Mouse (Mus musculus) small intestine, adult 2 months (tissue): ENCODE measurements around the gene Ktn1. TPM values are rescaled to one million over a fixed set of nuclear protein-coding genes. Genes with fewer than 3 reads are reported as not detected.

ENCODE experiments used
- H3K27ac ChIP-seq: fragments of 200-500 bp; 2 replicates; pipeline ENCODE4 v1.5.1; 2012; ENCODE audit warnings: low read depth, low read length, control low read depth, inconsistent platforms; ENCODE audit not compliant: insufficient read depth
- H3K27me3 ChIP-seq: fragments of 200-500 bp; 2 replicates; pipeline ENCODE4 v1.6.1; 2012; ENCODE audit warnings: mild to moderate bottlenecking, moderate library complexity, low read length, inconsistent platforms; ENCODE audit not compliant: control insufficient read depth, insufficient read depth
- H3K36me3 ChIP-seq: fragments of 200-500 bp; 2 replicates; pipeline ENCODE4 v1.6.1; 2012; ENCODE audit warnings: mild to moderate bottlenecking, low read length, control low read depth, inconsistent platforms; ENCODE audit not compliant: control insufficient read depth, insufficient read depth
- H3K4me1 ChIP-seq: fragments of 200-500 bp; 2 replicates; pipeline ENCODE4 v1.6.1; 2012; ENCODE audit warnings: low read length, inconsistent platforms, mixed read lengths; ENCODE audit not compliant: control insufficient read depth, insufficient read depth, insufficient read length
- H3K4me3 ChIP-seq: fragments of 200-500 bp; 2 replicates; pipeline ENCODE4 v1.5.1; 2012; ENCODE audit warnings: low read depth, mild to moderate bottlenecking, control low read depth, inconsistent platforms, low read length, moderate library complexity
- CTCF ChIP-seq: fragments of 200-500 bp; IDR thresholded peaks from 2 replicates; pipeline ENCODE4 v1.5.1; 2012; ENCODE audit warnings: low read depth, mild to moderate bottlenecking, control low read depth, inconsistent platforms, low read length, moderate library complexity, mixed read lengths; ENCODE audit not compliant: insufficient replicate concordance, insufficient read length; ENCODE audit errors: extremely low read depth
- POLR2A ChIP-seq: fragments of 200-500 bp; IDR thresholded peaks from 2 replicates; pipeline ENCODE4 v1.6.1; 2012; ENCODE audit warnings: low read depth, mild to moderate bottlenecking, control low read depth, inconsistent platforms, low read length, moderate library complexity
- WGBS: fragments of 180-500 bp; shearing (Covaris S2); methylation state at CpG from one replicate; pipeline ENCODE4 v1.1.7; 2018; 5-methylcytosine and 5-hydroxymethylcytosine counted together
- polyA plus RNA-seq: library from polyadenylated mRNA; depleted of rRNA; stranded (reverse); fragments of >200 nt; gene quantifications from 2 replicates; pipeline ENCODE4 v1.2.3, GENCODE M21; 2012

The Ktn1 gene
- polyA plus RNA-seq, 1 experiment: 1.6 TPM

- no peaks in the 10 kb centered on the region for H3K36me3 ChIP-seq
- H3K4me3 ChIP-seq: no peak overlapping the region
- no peak for TF ChIP-seq CTCF
- no peak for TF ChIP-seq POLR2A
- WGBS: 81% methylated on average over 5 of the region's 5 CpGs
- H3K27me3 ChIP-seq: no peaks in the 10 kb centered on the region
- H3K4me1 ChIP-seq: no peaks in the 10 kb centered on the region
- no peak overlapping the region for H3K27ac ChIP-seq
Observed at GRCm38 (mm10) chr14:47627360-47627759, 20.9 kb upstream of the Ktn1 start.

- Histone ChIP-seq H3K27me3 (no peaks in the 10 kb centered on the region), H3K4me1 (no peaks in the 10 kb centered on the region), H3K4me3 (no peak overlapping the region), H3K36me3 (no peaks in the 10 kb centered on the region), H3K27ac (no peak overlapping the region)
- WGBS: 91% methylated on average over 1 of the region's 1 CpGs
- TF ChIP-seq POLR2A (no peak), CTCF (no peak)
Observed at GRCm38 (mm10) chr14:47632419-47632818, 15.8 kb upstream of the Ktn1 start.

GRCm38 (mm10) chr14:47634410-47634809 is 13.8 kb upstream of the Ktn1 start:
- no peaks in the 10 kb centered on the region for H3K27me3 ChIP-seq
- WGBS: 20% methylated on average over 9 of the region's 9 CpGs
- no peak overlapping the region for H3K4me3 ChIP-seq
- H3K27ac ChIP-seq: no peak overlapping the region
- TF ChIP-seq POLR2A (no peak), CTCF (no peak)
- H3K36me3 ChIP-seq: no peaks in the 10 kb centered on the region
- no peaks in the 10 kb centered on the region for H3K4me1 ChIP-seq

DNA sequence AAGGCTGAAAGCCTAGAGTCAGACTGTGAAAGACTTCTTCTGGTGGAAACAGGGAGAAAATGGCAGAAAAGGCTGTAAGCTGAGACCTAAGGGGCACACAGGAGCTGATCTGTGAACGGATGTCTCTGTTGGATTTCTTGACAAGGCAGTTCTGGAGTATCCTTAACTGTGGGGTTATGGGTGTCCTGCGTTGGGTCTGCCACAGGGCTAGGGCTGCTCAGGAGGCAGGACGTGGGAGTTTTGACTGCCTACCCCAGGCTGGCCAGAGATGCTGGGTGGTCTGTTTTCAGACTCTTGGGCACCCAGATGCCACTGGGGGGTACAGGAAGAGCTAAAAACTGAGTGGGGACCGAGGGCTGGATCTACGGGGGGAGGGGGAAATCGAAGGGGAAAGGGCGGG is 13.4 kb upstream of the Ktn1 start:
- TF ChIP-seq POLR2A (no peak), CTCF (no peak)
- H3K27ac ChIP-seq: no peak overlapping the region
- H3K4me3 ChIP-seq: no peak overlapping the region
- no peaks in the 10 kb centered on the region for H3K4me1 ChIP-seq
- 69% methylated on average over 7 of the region's 7 CpGs for WGBS
- no peaks in the 10 kb centered on the region for H3K36me3 ChIP-seq
- no peaks in the 10 kb centered on the region for H3K27me3 ChIP-seq

GRCm38 (mm10) chr14:47638316-47638895 is 9.8 kb upstream of the Ktn1 start:
- H3K4me3 ChIP-seq: no peak overlapping the region
- TF ChIP-seq POLR2A (no peak), CTCF (no peak)
- H3K4me1 ChIP-seq: no peaks in the 10 kb centered on the region
- no peaks in the 10 kb centered on the region for H3K27me3 ChIP-seq
- WGBS: 70% methylated on average over 4 of the region's 4 CpGs
- H3K36me3 ChIP-seq: no peaks in the 10 kb centered on the region
- H3K27ac ChIP-seq: no peak overlapping the region

DNA sequence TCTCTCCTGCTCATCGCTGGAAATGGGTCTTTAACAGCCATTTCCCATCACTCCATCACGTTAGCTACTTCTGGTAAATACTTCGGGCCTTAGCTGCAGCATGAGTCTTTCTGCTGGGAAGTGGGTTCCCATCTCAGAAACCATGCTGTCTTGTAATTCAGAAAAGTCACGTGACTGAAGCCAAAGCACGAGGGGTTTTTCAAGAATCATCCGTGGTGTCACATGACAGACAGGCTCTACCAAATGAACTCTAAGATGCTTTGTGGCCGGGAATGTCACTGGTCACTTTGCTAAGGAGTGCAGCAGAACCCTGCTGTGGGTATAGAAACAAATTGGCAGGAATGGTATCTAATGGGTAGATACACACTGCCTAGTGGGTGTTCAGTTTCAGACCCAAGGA is 2.6 kb upstream of the Ktn1 start:
- TF ChIP-seq CTCF (no peak), POLR2A (no peak)
- no peak overlapping the region for H3K4me3 ChIP-seq
- H3K4me1 ChIP-seq: peaks cover 3% of the 10 kb centered on the region; the same call in 1 of the 2 replicates
- no peaks in the 10 kb centered on the region for H3K36me3 ChIP-seq
- 72% methylated on average over 7 of the region's 7 CpGs for WGBS
- H3K27me3 ChIP-seq: no peaks in the 10 kb centered on the region
- no peak overlapping the region for H3K27ac ChIP-seq

- Histone ChIP-seq H3K4me3 (no peak overlapping the region), H3K4me1 (peaks cover 3% of the 10 kb centered on the region; the same call in 1 of the 2 replicates)
Observed at GRCm38 (mm10) chr14:47646246-47646645, 2.0 kb upstream of the Ktn1 start.

More at GRCm38 (mm10) chr14:47646246-47646645, 2.0 kb upstream of the Ktn1 start:
- no peak for TF ChIP-seq POLR2A
- no peak for TF ChIP-seq CTCF
- H3K27me3 ChIP-seq: no peaks in the 10 kb centered on the region
- WGBS: 76% methylated on average over 5 of the region's 5 CpGs
- no peaks in the 10 kb centered on the region; the same call in 1 of the 2 replicates for H3K36me3 ChIP-seq
- H3K27ac ChIP-seq: no peak overlapping the region
